Mouse (Mus musculus): Measurements from ENCODE around the gene Kcnab2.

The Kcnab2 gene

DNA sequence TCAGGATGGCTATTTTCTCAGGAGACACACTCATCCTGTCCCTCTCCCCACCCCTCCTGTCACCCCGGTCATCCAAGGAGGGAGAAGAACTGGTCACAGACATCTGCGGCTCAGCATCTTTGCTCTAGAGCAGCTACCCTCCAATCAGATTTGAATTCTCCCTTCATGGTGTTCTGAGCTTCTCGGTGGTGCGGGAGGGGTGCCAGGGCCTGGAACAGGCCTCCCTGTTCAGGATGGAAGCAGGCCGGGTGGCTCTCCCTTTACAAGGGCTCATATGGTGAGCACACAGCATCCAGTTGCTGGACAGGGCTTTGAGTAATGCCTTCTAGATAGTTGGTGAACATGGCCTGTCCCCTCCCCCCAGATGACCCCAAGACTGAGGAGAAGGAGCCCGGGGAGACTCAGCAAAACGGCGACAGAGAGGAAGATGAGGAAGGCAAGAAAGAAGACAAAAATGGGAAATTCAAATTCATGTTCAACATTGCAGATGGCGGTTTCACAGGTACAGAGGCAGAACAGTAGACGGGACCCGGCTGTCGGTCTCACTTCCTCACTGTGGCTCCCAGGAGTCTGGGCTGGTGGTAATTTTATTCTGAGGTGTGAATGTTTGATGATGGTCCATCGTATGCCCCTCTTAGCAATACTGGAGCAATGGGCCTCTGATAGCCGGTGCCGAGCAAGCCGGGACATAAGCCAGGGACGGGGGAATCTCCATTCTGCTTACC lies 95.0 kb downstream of the Kcnab2 start:
- no peak for DNase-seq

DNA sequence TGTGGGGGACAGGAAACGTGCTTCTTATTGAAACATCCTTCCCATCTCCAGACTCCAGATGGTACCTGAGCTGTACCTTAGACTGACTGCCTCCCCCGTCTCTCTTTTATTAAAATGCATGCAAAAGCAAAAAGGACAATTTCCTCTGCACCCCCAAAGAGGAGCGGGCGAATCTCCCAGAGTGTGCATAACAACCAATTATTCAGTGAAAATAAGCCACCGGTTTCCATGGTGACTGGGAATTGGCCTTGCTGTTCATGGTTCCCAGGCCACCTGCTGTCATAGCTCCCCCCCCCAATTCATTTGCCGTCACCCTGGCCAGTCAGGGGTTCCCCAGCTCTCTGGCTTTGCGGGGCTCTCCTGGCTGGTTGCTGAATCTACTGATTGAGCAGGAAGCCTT lies 112.4 kb downstream of the Kcnab2 start:
- no peak for DNase-seq

DNA sequence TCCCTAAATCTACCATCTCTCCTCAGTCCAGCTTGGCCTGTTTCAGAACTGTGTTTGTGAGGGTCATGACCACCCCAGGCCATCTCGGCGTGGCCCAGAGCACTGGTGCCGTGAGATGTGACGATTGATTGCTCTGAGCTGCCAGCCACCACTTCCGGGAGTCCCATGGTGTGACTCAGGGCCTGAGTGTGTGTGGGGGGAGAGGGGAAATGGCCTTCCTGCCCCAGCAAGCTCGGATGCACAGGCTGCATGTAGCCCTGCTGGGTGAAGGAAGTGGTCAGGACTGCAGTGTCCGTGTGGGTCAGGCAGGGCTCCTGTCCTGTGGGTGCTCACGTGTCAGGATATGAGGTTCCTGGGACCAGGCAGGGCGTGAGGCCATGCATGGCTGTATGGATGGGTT lies 115.5 kb downstream of the Kcnab2 start:
- DNase-seq = no peak

DNA sequence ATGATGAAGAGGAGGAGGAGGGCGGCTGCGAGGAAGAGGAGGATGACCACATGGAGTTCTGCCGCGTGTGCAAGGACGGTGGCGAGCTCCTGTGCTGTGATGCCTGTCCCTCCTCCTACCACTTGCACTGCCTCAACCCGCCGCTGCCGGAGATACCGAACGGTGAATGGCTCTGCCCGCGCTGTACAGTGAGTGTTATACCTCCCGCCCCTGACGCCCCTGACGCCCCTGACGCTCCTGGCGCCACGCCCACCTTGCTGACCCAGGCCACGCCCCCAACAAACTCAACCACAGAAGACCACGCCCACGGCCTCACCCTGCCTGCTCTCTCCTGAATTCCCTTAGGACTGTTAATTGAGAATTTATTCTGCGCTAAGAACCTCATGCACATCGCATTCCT lies 116.8 kb downstream of the Kcnab2 start:
- no peak for DNase-seq

DNA sequence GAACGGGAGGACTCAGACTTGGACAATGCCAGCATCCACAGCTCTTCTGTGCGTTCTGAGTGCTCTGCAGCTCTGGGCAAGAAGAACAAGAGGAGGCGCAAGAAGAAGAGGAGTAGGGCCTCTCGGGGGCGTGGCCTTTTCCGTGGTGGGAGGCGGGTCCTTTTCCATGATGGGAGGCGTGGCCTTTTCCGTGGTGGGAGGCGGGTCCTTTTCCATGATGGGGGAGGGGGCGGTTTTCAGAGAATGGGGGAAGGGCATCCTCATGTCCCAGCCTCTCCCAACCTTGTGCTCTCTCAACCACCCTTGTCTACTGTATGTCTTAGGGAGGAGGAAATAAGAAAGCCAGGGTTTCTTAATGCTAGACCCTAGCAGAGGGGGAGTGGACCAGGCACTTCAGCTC lies 118.0 kb downstream of the Kcnab2 start:
- DNase-seq = no peak

DNA sequence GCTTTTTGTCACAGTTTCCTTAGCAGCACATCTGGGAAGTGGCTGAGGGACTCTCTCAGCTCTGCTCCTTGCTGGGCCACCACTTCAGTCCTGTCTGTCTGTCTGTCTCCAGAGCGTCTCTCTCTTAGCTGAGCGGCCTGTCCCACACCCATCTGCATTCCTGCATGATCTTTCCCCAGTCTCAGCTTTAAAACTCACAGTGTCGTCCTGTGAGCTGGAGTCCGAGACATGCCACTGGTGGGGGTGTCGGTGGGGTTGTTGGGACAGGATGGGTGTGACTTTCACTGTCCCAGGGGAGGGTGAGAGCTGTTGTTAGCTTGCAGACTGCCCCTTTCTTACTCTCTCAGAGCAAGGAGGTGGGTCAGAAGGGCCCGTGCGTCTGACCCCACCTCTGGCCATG lies 122.0 kb downstream of the Kcnab2 start:
- no peak for DNase-seq

DNA sequence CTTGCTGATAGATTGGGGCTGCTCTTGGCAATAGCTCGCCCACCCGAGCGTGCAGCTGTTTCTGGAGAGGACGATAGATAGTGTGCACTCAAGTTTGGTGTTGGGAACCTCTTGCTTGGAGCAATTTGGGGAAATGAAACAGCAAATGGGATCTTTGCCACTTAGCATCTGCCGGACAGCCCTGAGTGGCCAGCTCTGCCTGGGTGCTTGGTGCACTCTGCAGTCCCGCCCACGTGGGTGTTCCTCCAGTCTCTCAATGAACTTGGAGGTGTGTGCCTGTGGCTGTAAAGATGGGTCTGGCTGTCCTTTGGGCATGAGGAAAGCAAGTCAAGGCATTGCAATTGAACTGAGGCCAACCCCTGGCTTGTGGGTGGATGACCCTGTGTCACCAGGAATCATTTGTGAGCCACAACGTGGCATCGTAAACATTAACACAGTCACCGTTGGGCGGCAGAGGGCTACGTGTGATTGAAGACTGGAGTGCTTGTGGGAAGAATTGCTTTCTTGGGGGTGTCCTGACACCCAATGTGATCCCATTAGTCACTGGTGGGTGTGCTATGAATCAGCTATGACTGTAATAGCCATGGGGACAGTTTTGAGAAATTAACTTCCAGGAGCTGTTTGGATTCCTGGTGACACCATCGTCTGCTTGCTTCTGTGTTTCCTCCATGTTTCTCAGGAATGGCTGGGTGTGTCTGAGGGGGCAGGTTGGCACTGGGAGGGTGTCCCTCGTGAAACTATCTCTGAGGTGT lies 123.6 kb downstream of the Kcnab2 start:
- DNase-seq = no peak

DNA sequence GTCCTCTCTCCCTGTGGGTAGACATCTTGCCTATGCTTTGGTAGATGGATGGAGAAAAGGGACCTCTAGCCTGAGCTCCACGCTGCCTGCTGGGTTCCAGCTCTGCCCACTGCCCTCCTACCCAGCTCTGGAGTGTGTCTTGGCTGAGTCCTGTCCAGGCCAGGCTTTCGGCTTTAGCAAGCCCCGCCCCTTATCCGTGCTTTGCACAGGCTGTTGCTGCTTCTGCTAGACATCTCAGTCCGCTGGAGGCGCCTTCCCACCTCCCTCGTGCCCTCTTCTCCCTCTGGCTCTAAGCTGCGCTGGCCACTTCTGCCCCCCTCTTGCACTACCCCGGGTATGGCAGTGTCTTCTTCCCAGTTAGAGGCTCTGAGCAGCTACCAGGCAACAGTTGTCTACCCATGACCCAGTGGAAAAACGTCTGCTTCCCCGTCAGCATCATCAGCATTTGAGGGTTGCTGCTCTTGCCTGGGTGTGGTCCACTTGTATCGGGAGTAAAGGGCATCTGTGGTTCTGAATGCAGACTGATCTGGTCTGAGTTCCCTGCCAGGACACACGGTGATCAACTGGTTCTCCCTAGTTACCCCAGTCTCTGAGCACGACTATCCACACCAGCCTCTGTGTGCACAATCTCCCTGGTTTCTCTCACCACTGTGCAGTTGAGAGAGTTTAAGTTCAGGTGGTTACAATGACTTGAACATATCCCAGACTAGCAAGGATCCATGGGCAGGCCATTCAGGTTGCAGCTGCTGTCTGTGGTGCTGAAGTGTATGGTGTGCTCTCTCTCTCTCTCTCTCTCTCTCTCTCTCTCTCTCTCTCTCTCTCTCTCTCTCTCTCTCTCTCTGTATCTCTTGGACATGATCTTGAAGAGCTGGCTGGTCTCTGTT lies 126.0 kb downstream of the Kcnab2 start:
- DNase-seq = no peak

DNA sequence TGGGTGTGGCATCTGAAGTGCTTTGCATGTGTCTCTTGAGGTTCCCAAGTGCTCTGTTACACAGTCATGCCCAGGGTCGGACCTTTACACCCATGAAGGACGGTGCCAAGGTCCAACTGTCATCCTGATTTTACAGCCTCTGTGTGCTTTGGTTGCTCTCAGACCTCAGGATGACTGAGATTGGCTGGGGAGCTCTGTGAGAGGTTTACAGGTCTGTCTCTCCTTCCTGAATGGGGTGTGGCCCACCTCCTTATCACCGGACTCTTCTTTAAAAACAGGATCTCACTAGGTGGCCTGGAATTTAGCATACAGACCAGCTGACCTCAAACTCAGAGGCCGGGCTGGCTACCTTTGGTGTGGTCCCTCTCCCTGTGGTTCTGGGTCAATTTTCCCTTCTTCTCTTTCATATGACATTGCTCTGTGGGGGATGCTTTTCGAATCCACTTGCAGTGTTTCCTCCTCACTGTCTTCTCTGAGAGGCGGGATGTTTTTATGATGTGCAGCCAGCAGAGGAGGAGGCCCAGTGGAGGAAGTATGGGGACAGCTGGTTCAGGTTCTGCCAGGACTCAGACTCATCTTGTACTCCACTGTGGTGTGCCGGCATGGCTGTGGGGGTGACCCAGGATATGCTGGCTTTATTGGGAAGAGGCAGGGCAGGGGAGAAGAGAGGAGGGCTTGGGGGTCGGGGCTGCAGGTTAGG lies 126.8 kb downstream of the Kcnab2 start:
- no peak for DNase-seq

DNA sequence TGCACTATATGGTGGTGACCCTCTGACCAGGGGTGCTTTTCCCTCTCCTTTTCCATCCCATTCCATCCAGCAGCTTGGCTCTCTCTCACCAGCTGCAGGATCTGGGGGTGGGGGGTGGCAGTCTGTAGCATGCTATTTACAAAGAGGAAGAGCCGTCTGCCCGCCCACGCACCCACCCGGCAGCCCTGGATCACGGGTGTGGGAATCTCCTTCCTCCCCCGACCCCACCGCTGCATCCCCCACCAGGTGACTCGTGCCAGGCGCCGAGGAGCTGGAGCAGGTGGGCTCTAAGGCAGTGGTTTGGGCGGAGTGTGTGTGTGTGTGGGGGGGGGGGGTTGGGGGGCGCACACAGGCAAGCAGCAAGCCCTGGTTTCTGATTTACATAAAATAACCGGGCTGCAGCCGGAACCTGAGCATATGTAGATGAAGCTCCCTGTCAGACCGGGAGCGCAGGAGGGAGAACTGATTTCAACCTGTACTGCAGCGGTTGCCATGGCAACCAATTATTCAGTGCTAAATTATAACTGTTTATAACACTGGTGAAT lies 127.8 kb downstream of the Kcnab2 start:
- DNase-seq = no peak

DNA sequence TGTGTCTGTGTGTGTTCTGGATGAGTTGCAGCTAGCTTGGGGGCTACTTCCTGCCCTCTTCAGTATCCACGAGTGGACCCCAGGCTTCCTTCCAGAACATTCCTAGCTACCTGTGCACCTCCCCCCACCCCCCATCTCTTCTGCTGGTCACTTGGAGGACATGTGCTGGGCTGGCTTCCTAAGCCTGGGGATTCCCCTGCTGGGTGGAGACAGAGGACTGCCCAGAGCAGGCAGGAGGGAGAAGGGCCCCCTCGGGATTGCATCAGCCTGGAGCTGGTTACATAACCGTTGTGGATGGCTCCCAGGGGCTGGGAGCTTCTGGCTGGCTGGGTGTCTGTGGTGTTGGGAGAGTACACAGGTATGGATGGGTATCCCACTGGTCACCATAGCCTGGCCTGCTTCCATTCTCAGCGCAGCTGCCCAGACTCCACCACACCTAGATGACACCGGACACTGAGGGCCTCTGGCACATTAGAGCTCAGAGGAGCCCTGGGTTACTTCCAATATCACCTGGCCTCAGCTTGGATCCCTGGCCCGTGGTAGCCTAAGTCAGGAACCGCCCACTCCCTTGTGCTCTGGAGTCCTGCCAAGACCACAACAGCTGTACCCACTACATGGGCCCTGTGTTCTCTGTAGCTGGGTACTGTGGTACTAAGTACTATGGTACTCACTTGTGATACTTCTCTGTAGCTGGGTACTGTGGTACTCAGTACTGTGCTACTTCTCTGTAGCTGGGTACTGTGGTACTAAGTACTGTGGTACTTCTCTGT lies 132.4 kb downstream of the Kcnab2 start:
- no peak for DNase-seq

DNA sequence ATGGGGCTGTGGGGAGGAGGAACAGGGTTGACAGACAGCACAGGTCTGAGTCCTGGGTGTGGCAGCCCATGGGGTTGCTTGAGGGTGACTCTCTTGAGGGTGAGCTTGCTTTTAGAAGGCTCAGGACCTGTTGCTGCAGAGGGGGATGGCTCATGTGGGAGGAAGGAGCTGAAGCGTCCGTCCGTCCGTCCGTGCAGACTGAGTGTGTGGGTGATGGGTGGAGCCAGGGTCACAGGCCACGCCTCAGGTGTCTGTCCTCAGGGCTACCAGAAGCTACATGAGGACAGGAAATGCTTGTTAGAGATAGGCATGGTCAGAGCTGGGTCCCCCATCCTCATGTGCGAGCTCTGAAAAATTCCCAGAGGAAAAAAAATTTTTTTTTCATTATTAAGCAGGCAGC lies 133.0 kb downstream of the Kcnab2 start:
- DNase-seq = no peak

DNA sequence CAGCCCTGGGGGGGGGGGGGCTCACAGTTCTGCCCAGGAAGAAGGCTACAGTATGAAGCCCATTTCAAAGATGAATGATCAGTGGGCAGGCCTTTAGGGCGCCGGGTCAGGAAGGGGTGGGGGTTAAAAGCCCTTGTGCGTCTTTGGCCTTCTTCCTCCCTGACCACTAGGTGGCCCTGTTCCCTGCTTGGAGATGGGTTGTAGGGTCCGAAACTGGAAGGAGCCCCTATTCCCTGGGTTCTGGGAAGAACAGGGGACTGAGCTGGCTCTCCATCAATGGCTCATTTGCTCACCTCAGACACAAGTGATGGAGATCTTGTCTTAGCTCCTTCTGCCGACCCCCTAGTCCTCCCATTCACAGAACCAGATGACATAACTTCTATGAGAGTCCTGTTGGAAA lies 134.4 kb downstream of the Kcnab2 start:
- DNase-seq = peak; percentile 38 to 40

Data from cerebellum, postnatal 36 days (tissue).